Mouse (Mus musculus): ENCODE measurements at regions not wholly inside any gene's neighbourhood (a gene's known extent, or its start where the extent isn't known, plus 50 kb on each side); places are given as distances from the start of the nearest gene placed in this dataset.
"Not testable (repeated sequence)": the region's sequence is repeated elsewhere in the genome, so short reads cannot be mapped to it uniquely, and the experiment has no call there.

GRCm38 (mm10) chr2:171587635-171588034, 455.6 kb downstream of the Cbln4 start:
- Histone ChIP-seq H3K27me3 (ENCODE audit: control insufficient read depth, insufficient read depth, low read length) (no peaks in the 10 kb centered on the region), H3K9ac (replicated peaks) (no peak overlapping the region), H3K27ac (no peak overlapping the region), H3K4me1 (replicated peaks; ENCODE audit: control insufficient read depth in 2 of 2, insufficient read depth in 2 of 2, low read length in 1 of 2) (no peaks in the 10 kb centered on the region), H3K9me3 (ENCODE audit: control insufficient read depth, low read length) (no peaks in the 10 kb centered on the region), H3K4me3 (ENCODE audit: insufficient read depth in 1 of 2, low read depth in 2 of 2, low read length in 2 of 2) (no peak overlapping the region), H3K36me3 (replicated peaks; ENCODE audit: control insufficient read depth, insufficient read depth, low read depth) (no peaks in the 10 kb centered on the region), H3K4me2 (ENCODE audit: low read depth) (no peak overlapping the region)
- no peak for TF ChIP-seq EP300 (IDR thresholded peaks at IDR 0.05; ENCODE audit: low read depth)
- no peak for TF ChIP-seq CTCF (IDR thresholded peaks at IDR 0.05; ENCODE audit: low read depth)
- DNase-seq (ENCODE audit: low read depth in 3 of 3, low spot score in 3 of 3) (no peak), ATAC-seq (ENCODE audit: insufficient read depth) (no peak)
- WGBS (ENCODE audit: insufficient replicate concordance), result 77% methylated on average over 9 of the region's 9 CpGs

- WGBS (ENCODE audit: insufficient replicate concordance), result 72% methylated on average over 4 of the region's 4 CpGs
- TF ChIP-seq EP300 (IDR thresholded peaks at IDR 0.05; ENCODE audit: low read depth) (no peak), CTCF (IDR thresholded peaks at IDR 0.05; ENCODE audit: low read depth) (no peak)
- H3K4me2 ChIP-seq (ENCODE audit: low read depth), result no peak overlapping the region
- no peaks in the 10 kb centered on the region for H3K36me3 ChIP-seq (replicated peaks; ENCODE audit: control insufficient read depth, insufficient read depth, low read depth)
- no peaks in the 10 kb centered on the region for H3K9me3 ChIP-seq (ENCODE audit: control insufficient read depth, low read length)
- no peaks in the 10 kb centered on the region for H3K27me3 ChIP-seq (ENCODE audit: control insufficient read depth, insufficient read depth, low read length)
- H3K9ac ChIP-seq (replicated peaks), result no peak overlapping the region
- H3K27ac ChIP-seq, result no peak overlapping the region
- no peak for ATAC-seq (ENCODE audit: insufficient read depth)
- H3K4me3 ChIP-seq (ENCODE audit: insufficient read depth in 1 of 2, low read depth in 2 of 2, low read length in 2 of 2), result no peak overlapping the region
- DNase-seq (ENCODE audit: low read depth in 3 of 3, low spot score in 3 of 3), result no peak
- H3K4me1 ChIP-seq (replicated peaks; ENCODE audit: control insufficient read depth in 2 of 2, insufficient read depth in 2 of 2, low read length in 1 of 2), result no peaks in the 10 kb centered on the region
These were observed 456.4 kb downstream of the Cbln4 start for GRCm38 (mm10) chr2:171586853-171587220.

GRCm38 (mm10) chr2:171586217-171586852, 456.9 kb downstream of the Cbln4 start:
- no peak for ATAC-seq (ENCODE audit: insufficient read depth)
- Histone ChIP-seq H3K36me3 (replicated peaks; ENCODE audit: control insufficient read depth, insufficient read depth, low read depth) (no peaks in the 10 kb centered on the region), H3K4me1 (replicated peaks; ENCODE audit: control insufficient read depth in 2 of 2, insufficient read depth in 2 of 2, low read length in 1 of 2) (no peaks in the 10 kb centered on the region), H3K4me3 (ENCODE audit: insufficient read depth in 1 of 2, low read depth in 2 of 2, low read length in 2 of 2) (no peak overlapping the region), H3K27me3 (ENCODE audit: control insufficient read depth, insufficient read depth, low read length) (no peaks in the 10 kb centered on the region), H3K9me3 (ENCODE audit: control insufficient read depth, low read length) (no peaks in the 10 kb centered on the region), H3K4me2 (ENCODE audit: low read depth) (no peak overlapping the region), H3K9ac (replicated peaks) (no peak overlapping the region), H3K27ac (no peak overlapping the region)
- TF ChIP-seq CTCF (IDR thresholded peaks at IDR 0.05; ENCODE audit: low read depth), result no peak
- no peak for TF ChIP-seq EP300 (IDR thresholded peaks at IDR 0.05; ENCODE audit: low read depth)
- WGBS (ENCODE audit: insufficient replicate concordance), result 84% methylated on average over 6 of the region's 6 CpGs
- DNase-seq (ENCODE audit: low read depth in 3 of 3, low spot score in 3 of 3), result no peak

GRCm38 (mm10) chr2:171574360-171574759, 468.9 kb downstream of the Cbln4 start:
- H3K27me3 ChIP-seq (ENCODE audit: control insufficient read depth, insufficient read depth, low read length), result no peaks in the 10 kb centered on the region
- no peak overlapping the region for H3K9ac ChIP-seq (replicated peaks)
- H3K36me3 ChIP-seq (replicated peaks; ENCODE audit: control insufficient read depth, insufficient read depth, low read depth), result no peaks in the 10 kb centered on the region
- H3K4me3 ChIP-seq (ENCODE audit: insufficient read depth in 1 of 2, low read depth in 2 of 2, low read length in 2 of 2), result no peak overlapping the region
- ATAC-seq (ENCODE audit: insufficient read depth) (no peak), DNase-seq (ENCODE audit: low read depth in 3 of 3, low spot score in 3 of 3) (no peak)
- H3K9me3 ChIP-seq (ENCODE audit: control insufficient read depth, low read length), result no peaks in the 10 kb centered on the region; the same call in 1 of the 2 replicates
- H3K4me1 ChIP-seq (replicated peaks; ENCODE audit: control insufficient read depth in 2 of 2, insufficient read depth in 2 of 2, low read length in 1 of 2), result no peaks in the 10 kb centered on the region
- TF ChIP-seq EP300 (IDR thresholded peaks at IDR 0.05; ENCODE audit: low read depth) (no peak), CTCF (IDR thresholded peaks at IDR 0.05; ENCODE audit: low read depth) (no peak)
- H3K4me2 ChIP-seq (ENCODE audit: low read depth), result no peak overlapping the region
- 51% methylated on average over 3 of the region's 3 CpGs for WGBS (ENCODE audit: insufficient replicate concordance)
- H3K27ac ChIP-seq, result no peak overlapping the region

DNA sequence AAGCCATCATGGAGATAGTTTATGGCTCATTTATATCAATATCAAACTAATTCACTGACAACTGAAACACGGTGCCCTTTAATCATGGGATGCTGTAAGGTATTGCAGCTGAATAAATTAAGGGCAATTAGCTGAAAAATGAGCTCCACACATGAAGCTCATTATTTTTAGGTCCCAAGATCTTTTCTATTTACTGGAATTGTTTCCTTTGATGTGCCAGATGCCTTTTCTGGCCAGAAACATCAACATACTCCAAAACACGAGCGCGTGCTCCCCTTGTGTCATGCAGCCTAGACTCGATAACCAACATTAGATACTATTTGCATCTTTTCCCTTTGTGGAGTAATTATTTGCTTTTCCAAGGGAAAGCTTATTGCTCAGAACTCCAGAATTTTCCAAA, 480.6 kb downstream of the Cbln4 start:
- no peak for ATAC-seq (ENCODE audit: insufficient read depth)
- Histone ChIP-seq H3K4me1 (replicated peaks; ENCODE audit: control insufficient read depth in 2 of 2, insufficient read depth in 2 of 2, low read length in 1 of 2) (no peaks in the 10 kb centered on the region), H3K9me3 (ENCODE audit: control insufficient read depth, low read length) (no peaks in the 10 kb centered on the region), H3K36me3 (replicated peaks; ENCODE audit: control insufficient read depth, insufficient read depth, low read depth) (no peaks in the 10 kb centered on the region), H3K9ac (replicated peaks) (no peak overlapping the region), H3K27me3 (ENCODE audit: control insufficient read depth, insufficient read depth, low read length) (no peaks in the 10 kb centered on the region), H3K27ac (no peak overlapping the region), H3K4me3 (ENCODE audit: insufficient read depth in 1 of 2, low read depth in 2 of 2, low read length in 2 of 2) (no peak overlapping the region), H3K4me2 (ENCODE audit: low read depth) (no peak overlapping the region)
- 70% methylated on average over 5 of the region's 5 CpGs for WGBS (ENCODE audit: insufficient replicate concordance)
- TF ChIP-seq EP300 (IDR thresholded peaks at IDR 0.05; ENCODE audit: low read depth) (no peak), CTCF (IDR thresholded peaks at IDR 0.05; ENCODE audit: low read depth) (no peak)
- no peak for DNase-seq (ENCODE audit: low read depth in 3 of 3, low spot score in 3 of 3)

GRCm38 (mm10) chr2:171542768-171543167, 500.5 kb downstream of the Cbln4 start:
- H3K4me1 ChIP-seq (replicated peaks; ENCODE audit: control insufficient read depth in 2 of 2, insufficient read depth in 2 of 2, low read length in 1 of 2); H3K4me3 ChIP-seq (ENCODE audit: insufficient read depth in 1 of 2, low read depth in 2 of 2, low read length in 2 of 2); ATAC-seq (ENCODE audit: insufficient read depth); H3K9ac ChIP-seq (replicated peaks); H3K36me3 ChIP-seq (replicated peaks; ENCODE audit: control insufficient read depth, insufficient read depth, low read depth); H3K4me2 ChIP-seq (ENCODE audit: low read depth); H3K27me3 ChIP-seq (ENCODE audit: control insufficient read depth, insufficient read depth, low read length); H3K9me3 ChIP-seq (ENCODE audit: control insufficient read depth, low read length); H3K27ac ChIP-seq; DNase-seq (ENCODE audit: low read depth in 3 of 3, low spot score in 3 of 3): not testable (repeated sequence)
- WGBS (ENCODE audit: insufficient replicate concordance), result 68% methylated on average over 18 of the region's 18 CpGs

All from liver, embryonic 14.5 days (tissue).